Mouse (Mus musculus): ENCODE measurements around the gene Rbp4. TPM values are rescaled to one million over a fixed set of nuclear protein-coding genes. Genes with fewer than 3 reads are reported as not detected.

Gene Rbp4
- total and polyA plus RNA-seq, 3 experiments = not detected

DNA sequence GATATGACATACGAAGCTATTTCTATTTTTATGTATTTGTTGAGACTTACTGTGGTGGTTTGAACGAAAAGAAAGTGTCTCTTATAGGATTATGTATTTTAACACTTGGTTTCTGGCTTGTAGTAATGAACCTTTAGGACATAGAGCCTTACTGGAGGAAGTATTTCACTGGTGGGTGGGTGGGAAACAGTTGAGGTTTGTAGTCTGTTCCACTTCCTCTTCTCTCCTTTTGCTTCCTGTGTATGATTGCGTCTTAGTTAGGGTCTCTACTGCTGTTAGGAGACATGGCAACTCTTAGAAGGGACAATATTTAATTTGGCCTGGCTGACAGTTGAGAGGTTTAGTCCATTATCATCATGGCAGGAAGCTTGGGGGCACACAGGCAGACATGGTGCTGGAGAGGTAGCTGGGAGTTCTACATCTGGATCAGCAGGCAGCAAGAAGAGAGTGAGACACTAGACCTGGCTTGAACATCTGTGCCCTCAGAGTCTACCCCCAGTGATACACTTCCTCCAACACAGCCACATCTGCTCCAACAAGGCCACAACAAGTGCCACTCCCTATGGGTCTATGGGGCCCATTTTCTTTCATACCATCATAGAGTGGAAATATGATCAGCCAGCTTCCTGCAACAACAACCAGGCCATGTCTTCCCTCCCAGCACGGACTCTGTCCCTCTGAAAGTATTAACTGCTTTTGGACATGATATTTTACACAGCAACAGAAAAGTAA, 18.6 kb upstream of the Rbp4 start:
- H3K36me3 ChIP-seq (ENCODE audit: control insufficient read depth in 1 of 2, insufficient read depth in 2 of 2, low read length in 2 of 2) = no peaks in the 10 kb centered on the region
- no peaks in the 10 kb centered on the region for H3K79me2 ChIP-seq (ENCODE audit: control insufficient read depth, insufficient read depth, low read length, poor library complexity)
- no peaks in the 10 kb centered on the region for H3K4me1 ChIP-seq (ENCODE audit: control insufficient read depth in 1 of 2, insufficient read depth in 2 of 2, low read length in 2 of 2)
- no peak for TF ChIP-seq HCFC1 (IDR thresholded peaks at IDR 0.05; ENCODE audit: low read depth, low read length)
- TF ChIP-seq MAFK (IDR thresholded peaks at IDR 0.05; ENCODE audit: borderline replicate concordance, low read depth, low read length) = no peak
- no peak for TF ChIP-seq MYB (IDR thresholded peaks at IDR 0.05; ENCODE audit: low read depth, low read length)
- TF ChIP-seq MEF2A (IDR thresholded peaks at IDR 0.05; ENCODE audit: extremely low read depth, insufficient replicate concordance, low read depth, low read length, poor library complexity, severe bottlenecking) = no peak
- peaks cover 2 to 3% of the 10 kb centered on the region in 2 experiments for H3K27me3 ChIP-seq (ENCODE audit: control insufficient read depth in 1 of 2, insufficient read depth in 2 of 2, low read length in 2 of 2)
- no peaks in the 10 kb centered on the region for H3K9me3 ChIP-seq (replicated peaks; ENCODE audit: insufficient read depth, low read length)
- no peak overlapping the region for H3K4me3 ChIP-seq (ENCODE audit: control insufficient read depth in 1 of 2, insufficient read depth in 1 of 2, low read depth in 2 of 2, low read length in 2 of 2)
- peak; percentile 10 for DNase-seq (ENCODE audit: low read depth, low spot score)
- no peak overlapping the region for H3K27ac ChIP-seq (ENCODE audit: control insufficient read depth, low read depth, low read length)
- no peak overlapping the region for H3K9ac ChIP-seq (ENCODE audit: control insufficient read depth, low read depth, low read length, poor library complexity, severe bottlenecking)

DNA sequence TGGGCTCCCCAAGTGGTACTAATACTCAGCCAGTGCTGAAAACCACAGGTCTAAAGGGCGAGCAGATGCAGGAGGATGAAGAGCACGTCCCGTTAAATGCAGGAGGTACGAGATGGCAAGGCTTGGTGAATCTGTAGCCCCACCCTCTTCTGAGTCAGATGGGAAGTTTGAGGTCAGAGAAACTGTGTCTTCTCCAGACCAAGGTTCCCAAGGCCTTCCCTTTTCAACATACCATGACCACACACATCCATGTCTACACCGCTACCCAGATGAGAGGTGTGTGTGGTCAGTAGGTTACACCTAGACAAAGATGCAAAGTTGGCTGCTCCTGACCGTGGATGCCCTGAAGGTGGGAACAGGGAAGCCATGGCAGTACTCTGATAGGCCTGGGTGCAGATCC, 9.7 kb upstream of the Rbp4 start:
- no peak overlapping the region for H3K4me3 ChIP-seq (ENCODE audit: control insufficient read depth in 1 of 2, insufficient read depth in 1 of 2, low read depth in 2 of 2, low read length in 2 of 2)
- no peaks in the 10 kb centered on the region for H3K4me1 ChIP-seq (ENCODE audit: control insufficient read depth in 1 of 2, insufficient read depth in 2 of 2, low read length in 2 of 2)
- H3K36me3 ChIP-seq (ENCODE audit: control insufficient read depth in 1 of 2, insufficient read depth in 2 of 2, low read length in 2 of 2) = no peaks in the 10 kb centered on the region
- TF ChIP-seq MXI1 (IDR thresholded peaks at IDR 0.05; ENCODE audit: low read depth, low read length) (no peak), CHD1 (IDR thresholded peaks at IDR 0.05; ENCODE audit: low read depth, low read length) (no peak), ZKSCAN1 (IDR thresholded peaks at IDR 0.05; ENCODE audit: low read depth, low read length) (no peak), KAT2A (conservative IDR thresholded peaks at IDR 0.05; ENCODE audit: low read depth, low read length) (no peak), MYC (IDR thresholded peaks at IDR 0.05; ENCODE audit: low read depth, low read length) (no peak), ZMIZ1 (IDR thresholded peaks at IDR 0.05; ENCODE audit: low read depth, low read length) (no peak), GATA1 (IDR thresholded peaks at IDR 0.05; ENCODE audit: low read depth, low read length) (no peak), NRF1 (IDR thresholded peaks at IDR 0.05; ENCODE audit: insufficient read depth, low read depth, low read length, poor library complexity, severe bottlenecking) (no peak), USF1 (IDR thresholded peaks at IDR 0.05; ENCODE audit: low read depth, low read length) (no peak), MAZ (IDR thresholded peaks at IDR 0.05; ENCODE audit: low read depth, low read length) (no peak), MAFK (IDR thresholded peaks at IDR 0.05; ENCODE audit: borderline replicate concordance, low read depth, low read length) (no peak), MYB (IDR thresholded peaks at IDR 0.05; ENCODE audit: low read depth, low read length) (no peak), RCOR1 (IDR thresholded peaks at IDR 0.05; ENCODE audit: low read depth, low read length) (no peak), TAL1 (IDR thresholded peaks at IDR 0.05; ENCODE audit: low read length) (no peak), ZC3H11A (IDR thresholded peaks at IDR 0.05; ENCODE audit: low read depth, low read length) (no peak)
- no peak overlapping the region for H3K9ac ChIP-seq (ENCODE audit: control insufficient read depth, low read depth, low read length, poor library complexity, severe bottlenecking)
- H3K27ac ChIP-seq (ENCODE audit: control insufficient read depth, low read depth, low read length) = no peak overlapping the region
- no peaks in the 10 kb centered on the region; a peak in 1 of 4 replicates for H3K27me3 ChIP-seq (ENCODE audit: control insufficient read depth in 1 of 2, insufficient read depth in 2 of 2, low read length in 2 of 2)
- no peak for DNase-seq (ENCODE audit: low read depth, low spot score)
- H3K79me2 ChIP-seq (ENCODE audit: control insufficient read depth, insufficient read depth, low read length, poor library complexity) = no peaks in the 10 kb centered on the region
- no peaks in the 10 kb centered on the region for H3K9me3 ChIP-seq (replicated peaks; ENCODE audit: insufficient read depth, low read length)

Data from MEL (cell line).